Mouse (Mus musculus) skeletal muscle tissue, postnatal 0 days (tissue): ENCODE results near the gene Ccdc125. TPM values are rescaled to one million over a fixed set of nuclear protein-coding genes. Genes with fewer than 3 reads are reported as not detected.

ENCODE experiments used
- polyA plus RNA-seq: library from polyadenylated mRNA; unstranded; fragments of >200 nt; fragmentation: Nextera tagmentation; extraction: Ambion mirVana; gene quantifications from 2 replicates; pipeline ENCODE4 v1.2.1, GENCODE M21; 2015

Gene Ccdc125
- polyA plus RNA-seq, result 1.4 and 1.8 TPM in 2 replicates

GRCm38 (mm10) chr13:100669291-100670022 lies at the start of gene Ccdc125:
Gene Ccdc125 (plus strand): TSS chr13:100669717.

GRCm38 (mm10) chr13:100650550-100651438 lies 18.7 kb upstream of the Ccdc125 start, which contains the start of the genes Ak6 and Rad17:
Gene Ak6 (plus strand): TSS chr13:100650979.
Gene Rad17 (minus strand): TSS chr13:100651051.

GRCm38 (mm10) chr13:100651439-100652186 lies 17.9 kb upstream of the Ccdc125 start, which contains the start of gene Taf9:
Gene Taf9 (plus strand): TSS chr13:100651579.

GRCm38 (mm10) chr13:100730861-100731176 lies 61.3 kb downstream of the Ccdc125 start, which contains the start of gene Cdk7:
Gene Cdk7 (minus strand): TSS chr13:100730939.

GRCm38 (mm10) chr13:100744036-100744744 lies 74.7 kb downstream of the Ccdc125 start, which contains the start of gene Mrps36:
Gene Mrps36 (minus strand): TSS chr13:100744659.

Other genes with a start within 250 kb of the Ccdc125 start
- gene Naip1, start 216.8 kb upstream of the Ccdc125 start, polyA plus RNA-seq, result not detected in 2 replicates
- gene Gtf2h2, start 177.1 kb upstream of the Ccdc125 start, polyA plus RNA-seq, result 30.5 and 35.4 TPM in 2 replicates
- gene Ocln, start 117.0 kb upstream of the Ccdc125 start, polyA plus RNA-seq, result 0.33 and 0.43 TPM in 2 replicates
- gene Marveld2, start 52.7 kb upstream of the Ccdc125 start, polyA plus RNA-seq, result 3.9 and 4.5 TPM in 2 replicates
- gene Ak6, start 18.7 kb upstream of the Ccdc125 start, polyA plus RNA-seq, result 142 and 150 TPM in 2 replicates
- 14.4 and 14.9 TPM in 2 replicates for gene Rad17, start 18.7 kb upstream of the Ccdc125 start, polyA plus RNA-seq
- gene Taf9, start 18.1 kb upstream of the Ccdc125 start, polyA plus RNA-seq, result 6.9 and 10.4 TPM in 2 replicates
- 46.7 and 50.0 TPM in 2 replicates for gene Cdk7, start 61.2 kb downstream of the Ccdc125 start, polyA plus RNA-seq
- gene Mrps36, start 74.9 kb downstream of the Ccdc125 start, polyA plus RNA-seq, result 248 and 282 TPM in 2 replicates
- 6.2 and 6.7 TPM in 2 replicates for gene Cenph, start 106.2 kb downstream of the Ccdc125 start, polyA plus RNA-seq
- gene Ccnb1, start 116.9 kb downstream of the Ccdc125 start, polyA plus RNA-seq, result 31.4 and 34.7 TPM in 2 replicates
- 21.9 and 25.6 TPM in 2 replicates for gene Slc30a5, start 163.7 kb downstream of the Ccdc125 start, polyA plus RNA-seq